Mouse (Mus musculus) neural tube, embryonic 13.5 days (tissue): ENCODE results near the gene Uxt. TPM values are rescaled to one million over a fixed set of nuclear protein-coding genes. Genes with fewer than 3 reads are reported as not detected.

ENCODE experiments used
- ATAC-seq: fragments of 200-750 bp; cut with Nextera tagmentation; 2 replicates; pipeline ENCODE4 v1.8.0; 2017; ENCODE audit warnings: low read depth, mild to moderate bottlenecking, moderate TSS enrichment, moderate library complexity
- H3K27ac ChIP-seq: fragments of 300-500 bp; sonication (generic); replicated peaks from 2 replicates; pipeline ENCODE4 v1.5.1; 2015; ENCODE audit warnings: moderate library complexity, mild to moderate bottlenecking, inconsistent platforms
- H3K27me3 ChIP-seq: fragments of 300-500 bp; sonication (generic); 2 replicates; pipeline ENCODE4 v1.6.1; 2015; ENCODE audit warnings: mild to moderate bottlenecking, inconsistent platforms
- H3K36me3 ChIP-seq: fragments of 300-500 bp; sonication (generic); 2 replicates; pipeline ENCODE4 v1.6.1; 2015; ENCODE audit warnings: mild to moderate bottlenecking, inconsistent platforms
- H3K4me1 ChIP-seq: fragments of 300-500 bp; sonication (generic); replicated peaks from 2 replicates; pipeline ENCODE4 v1.6.1; 2015; ENCODE audit warnings: inconsistent platforms
- H3K4me2 ChIP-seq: fragments of 300-500 bp; sonication (generic); 2 replicates; pipeline ENCODE4 v1.6.1; 2015; ENCODE audit warnings: inconsistent platforms, mild to moderate bottlenecking, moderate library complexity
- H3K4me3 ChIP-seq: fragments of 300-500 bp; sonication (generic); 2 replicates; pipeline ENCODE4 v1.5.1; 2015; ENCODE audit warnings: mild to moderate bottlenecking, inconsistent platforms
- H3K9ac ChIP-seq: fragments of 300-500 bp; sonication (generic); 2 replicates; pipeline ENCODE4 v1.6.1; 2015; ENCODE audit warnings: moderate library complexity, mild to moderate bottlenecking, inconsistent platforms
- H3K9me3 ChIP-seq: fragments of 300-500 bp; sonication (generic); 2 replicates; pipeline ENCODE4 v1.6.1; 2016; ENCODE audit warnings: inconsistent platforms
- WGBS: fragments of 180-500 bp; shearing (Covaris S2); methylation state at CpG from one replicate; pipeline ENCODE4 v1.1.7; 2015; 5-methylcytosine and 5-hydroxymethylcytosine counted together
- polyA plus RNA-seq: library from polyadenylated mRNA; unstranded; fragments of >200 nt; fragmentation: Nextera tagmentation; extraction: Ambion mirVana; gene quantifications from 2 replicates; pipeline ENCODE4 v1.2.1, GENCODE M21; 2015

Gene Uxt
- polyA plus RNA-seq, 1 experiment from 2014 or later = 40.3 TPM

DNA sequence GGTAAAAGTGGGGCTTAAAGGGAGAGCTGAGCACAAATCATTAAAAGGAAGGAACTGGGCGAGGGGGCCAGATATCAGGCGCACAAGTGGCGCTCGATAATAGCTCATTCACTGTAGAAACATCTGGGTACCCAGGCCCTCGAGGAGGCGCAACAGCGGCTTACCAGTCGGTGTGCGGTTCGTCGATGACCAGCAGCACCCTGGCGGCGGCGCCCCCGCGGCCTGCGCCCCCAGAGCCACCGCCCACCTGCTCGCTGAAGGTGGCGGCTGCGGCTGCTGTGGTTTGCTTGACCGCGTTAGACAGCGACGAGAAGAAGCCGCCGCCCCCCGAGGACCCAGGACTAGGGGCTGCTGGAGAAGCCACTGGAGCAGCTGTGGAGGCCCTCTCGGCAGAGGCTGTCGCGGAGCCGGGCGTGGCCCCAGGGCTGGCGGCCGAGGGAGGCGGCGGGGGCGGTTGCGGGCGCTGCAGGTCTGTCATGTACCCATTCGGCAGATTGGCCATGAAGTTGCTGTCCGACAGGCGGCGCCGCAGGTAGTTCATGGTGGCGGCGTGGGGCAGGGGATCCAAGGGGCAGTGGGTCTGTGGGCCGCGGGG, 41.5 kb downstream of the Uxt start:
- 13% methylated on average over 42 of the region's 49 CpGs for WGBS
- Histone ChIP-seq H3K36me3 (0 out of 2 replicates have a peak, but pooled peaks cover under 1% of the 10 kb centered on the region), H3K9me3 (no peaks in the 10 kb centered on the region), H3K27me3 (no peaks in the 10 kb centered on the region), H3K9ac (peak overlapping the region; percentile 81), H3K4me2 (peak overlapping the region; percentile 59), H3K4me1 (peaks cover 18% of the 10 kb centered on the region), H3K27ac (peak overlapping the region; percentile 83), H3K4me3 (peak overlapping the region; percentile 56)
- ATAC-seq = peak; percentile 74

DNA sequence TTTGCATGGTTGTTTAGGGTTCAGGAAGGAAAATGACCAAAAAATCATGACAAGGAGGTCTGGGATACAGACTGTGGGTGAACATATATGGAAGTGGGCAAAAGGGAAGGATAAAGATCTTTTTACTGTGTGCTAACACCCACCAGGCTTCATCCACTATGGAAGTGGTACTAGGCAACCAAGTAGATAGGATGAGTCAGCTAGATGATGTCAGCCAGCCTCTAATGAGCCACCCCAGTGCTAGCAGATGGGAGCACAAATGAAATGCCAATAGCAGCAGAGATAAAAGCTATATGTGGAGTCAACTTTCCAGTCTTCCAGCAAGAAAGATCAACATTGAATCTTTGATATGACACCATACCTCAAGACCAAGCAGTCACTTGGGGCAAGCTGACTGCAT, 46.7 kb downstream of the Uxt start:
- no peak overlapping the region for H3K27ac ChIP-seq
- no peak overlapping the region for H3K4me2 ChIP-seq
- H3K9me3 ChIP-seq = no peaks in the 10 kb centered on the region
- no peaks in the 10 kb centered on the region for H3K36me3 ChIP-seq
- no peak overlapping the region for H3K9ac ChIP-seq
- ATAC-seq = no peak
- no peaks in the 10 kb centered on the region for H3K27me3 ChIP-seq
- peaks cover 18% of the 10 kb centered on the region for H3K4me1 ChIP-seq
- no peak overlapping the region for H3K4me3 ChIP-seq

DNA sequence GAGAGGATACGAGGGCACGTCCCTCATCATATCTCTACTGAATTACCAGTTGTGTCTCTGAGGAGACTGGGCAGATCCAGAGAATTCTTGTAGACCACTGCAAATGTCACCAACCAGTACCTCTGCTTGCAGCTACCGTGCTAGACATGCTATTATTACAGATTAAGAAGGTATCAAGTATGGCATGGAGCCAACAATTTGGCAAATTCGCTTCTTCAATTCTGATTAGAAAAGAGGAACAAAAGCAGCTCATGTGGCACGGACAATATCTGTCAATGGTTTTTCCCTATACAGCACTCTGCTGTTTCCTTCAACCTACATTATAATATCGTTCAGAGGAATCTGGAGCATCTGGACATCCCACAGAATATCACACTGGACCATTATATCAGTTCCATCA, 48.1 kb downstream of the Uxt start:
- H3K27ac ChIP-seq = no peak overlapping the region
- no peaks in the 10 kb centered on the region for H3K9me3 ChIP-seq
- 91% methylated on average over 6 of the region's 6 CpGs for WGBS
- no peak for ATAC-seq
- H3K4me3 ChIP-seq = no peak overlapping the region
- H3K4me2 ChIP-seq = no peak overlapping the region
- no peak overlapping the region for H3K9ac ChIP-seq
- peaks cover 6% of the 10 kb centered on the region for H3K4me1 ChIP-seq
- H3K36me3 ChIP-seq = 0 out of 2 replicates have a peak, but pooled peaks cover 5% of the 10 kb centered on the region
- no peaks in the 10 kb centered on the region for H3K27me3 ChIP-seq

DNA sequence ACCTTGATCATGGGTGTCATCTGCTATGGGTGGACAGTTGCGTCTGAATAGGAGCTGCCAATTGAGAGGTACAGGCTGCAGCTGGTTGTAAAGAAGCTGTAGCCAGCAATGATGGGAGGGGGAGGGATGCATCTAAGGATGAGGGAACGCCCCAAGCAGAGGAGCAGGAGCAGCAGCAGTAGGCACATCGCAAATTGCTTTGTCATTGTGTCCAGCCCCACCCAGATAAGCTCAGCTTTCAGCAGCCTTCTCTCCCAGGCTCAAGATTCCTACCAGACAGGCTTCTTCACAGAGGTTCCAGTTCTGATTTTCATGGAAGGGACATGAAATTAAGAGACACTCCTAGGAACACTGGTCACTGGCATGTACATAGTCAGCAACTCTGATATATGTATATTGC, 51.7 kb downstream of the Uxt start:
- Histone ChIP-seq H3K4me1 (no peaks in the 10 kb centered on the region), H3K27ac (no peak overlapping the region), H3K36me3 (peaks cover 13% of the 10 kb centered on the region; the same call in 1 of the 2 replicates), H3K4me2 (no peak overlapping the region), H3K27me3 (no peaks in the 10 kb centered on the region), H3K9me3 (no peaks in the 10 kb centered on the region), H3K4me3 (no peak overlapping the region), H3K9ac (no peak overlapping the region)
- WGBS = 28% methylated on average over 3 of the region's 3 CpGs
- ATAC-seq = no peak

Other genes with a start within 250 kb of the Uxt start
- gene Araf, start 164.2 kb downstream of the Uxt start, polyA plus RNA-seq = 268 and 277 TPM in 2 replicates
- gene Timp1, start 91.9 kb downstream of the Uxt start, polyA plus RNA-seq = 5.0 and 5.3 TPM in 2 replicates
- gene Syn1, start 41.0 kb downstream of the Uxt start, polyA plus RNA-seq = 62.2 and 65.0 TPM in 2 replicates
- gene Cfp, start 30.5 kb downstream of the Uxt start, polyA plus RNA-seq = 4.7 and 5.8 TPM in 2 replicates
- 16.1 and 16.4 TPM in 2 replicates for gene Elk1, start 11.4 kb downstream of the Uxt start, polyA plus RNA-seq
- 8.9 and 9.0 TPM in 2 replicates for gene Zfp182, start 100.3 kb upstream of the Uxt start, polyA plus RNA-seq
- not detected in 2 replicates for gene Spaca5, start 106.4 kb upstream of the Uxt start, polyA plus RNA-seq
- 3.9 and 4.1 TPM in 2 replicates for gene Zfp300, start 127.5 kb upstream of the Uxt start, polyA plus RNA-seq
- gene Ssxa1, start 153.8 kb upstream of the Uxt start, polyA plus RNA-seq = not detected in 2 replicates
- gene Gm21876, start 213.6 kb upstream of the Uxt start, polyA plus RNA-seq = not detected in 2 replicates